Mouse (Mus musculus) kidney, adult 2 months (tissue): ENCODE results near the gene Sept9.

Experiments
- CTCF ChIP-seq: fragments of 200-500 bp; conservative IDR thresholded peaks from 2 replicates; pipeline ENCODE4 v1.5.1; 2011; ENCODE audit warnings: low read depth, mild to moderate bottlenecking, control low read depth, low read length, moderate library complexity, mixed read lengths; ENCODE audit not compliant: insufficient read depth, insufficient read length
- POLR2A ChIP-seq: fragments of 200-500 bp; IDR thresholded peaks from one replicate; pipeline ENCODE4 v1.6.1; 2011; ENCODE audit warnings: low read depth, low read length, control low read depth

DNA sequence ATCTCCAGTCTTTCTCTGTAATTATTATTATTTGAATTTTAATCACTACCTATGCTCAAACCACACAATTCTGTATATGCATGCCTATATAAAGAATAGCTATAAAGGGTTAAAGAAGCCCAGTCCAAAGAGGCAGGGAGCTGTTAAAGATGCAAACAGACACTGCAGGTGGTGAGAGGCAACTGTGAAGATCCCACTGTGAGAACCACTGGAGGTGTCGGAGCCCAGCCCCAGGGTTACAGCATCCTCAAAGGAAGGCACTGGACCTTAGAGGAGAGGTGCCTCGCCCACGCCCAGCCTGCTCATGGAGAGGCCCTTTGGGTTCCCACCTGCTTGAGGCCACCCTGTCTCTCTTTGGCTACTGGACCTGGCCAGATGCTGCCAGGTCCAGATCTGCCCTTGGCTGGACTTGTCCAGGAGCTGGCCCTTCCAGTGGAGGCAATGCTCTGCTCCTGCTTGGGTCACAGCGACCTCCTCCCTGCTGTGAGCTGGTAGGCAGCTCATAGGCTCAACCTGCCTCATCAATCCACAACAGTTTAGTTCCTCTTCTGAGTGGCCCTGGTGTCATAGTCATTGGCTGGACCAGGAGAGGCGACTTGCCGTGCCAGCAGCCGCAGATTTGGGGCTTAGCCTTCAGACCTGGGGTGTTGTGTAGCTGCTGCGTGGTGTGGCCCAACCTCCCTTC, 45.7 kb downstream of the Sept9 start:
- no peak for TF ChIP-seq CTCF
- no peak for TF ChIP-seq POLR2A
